Mouse (Mus musculus) effector memory CD4-positive, alpha-beta T cell, adult 5 months (primary cell): ENCODE measurements around the gene Sh3gl3. TPM values are rescaled to one million over a fixed set of nuclear protein-coding genes. Genes with fewer than 3 reads are reported as not detected.

Source experiments
- polyA plus RNA-seq: library from polyadenylated mRNA; unstranded; fragments of 100-300 nt; shearing (Covaris generic); gene quantifications from one replicate; pipeline ENCODE4 v1.2.1, GENCODE M21; 2017

Gene Sh3gl3
- polyA plus RNA-seq, result 2.4 TPM

GRCm38 (mm10) chr7:82173540-82173939 lies at the start of gene Sh3gl3:
TSS of gene Sh3gl3 (plus strand) at chr7:82173840.

GRCm38 (mm10) chr7:82335211-82336121 lies 161.8 kb downstream of the Sh3gl3 start, which contains the start of gene Adamtsl3:
TSS of gene Adamtsl3 (plus strand) at chr7:82335694.

Other genes starting within 250 kb of the Sh3gl3 start
- gene Hdgfl3, start 239.4 kb upstream of the Sh3gl3 start, polyA plus RNA-seq, result 10.7 TPM
- gene Bnc1, start 181.5 kb upstream of the Sh3gl3 start, polyA plus RNA-seq, result not detected
- not detected for gene Adamtsl3, start 161.9 kb downstream of the Sh3gl3 start, polyA plus RNA-seq